Mouse (Mus musculus) hindbrain, embryonic 14.5 days (tissue): ENCODE measurements around the gene Ntpcr. TPM values are rescaled to one million over a fixed set of nuclear protein-coding genes. Genes with fewer than 3 reads are reported as not detected.
A peak's percentile ranks its signal among the peaks of the same experiment; 100 is the strongest.

Source experiments
- ATAC-seq: fragments of 200-750 bp; cut with Nextera tagmentation; 2 replicates; pipeline ENCODE4 v1.8.0; 2017; ENCODE audit warnings: moderate number of reproducible peaks, mild to moderate bottlenecking, moderate TSS enrichment, moderate library complexity; ENCODE audit not compliant: low FRiP score
- DNase-seq: peaks from one replicate; pipeline ENCODE4 v3.0.0-alpha.2; 2015; ENCODE audit warnings: low spot score
- H3K27ac ChIP-seq: fragments of 300-500 bp; sonication (generic); 2 replicates; pipeline ENCODE4 v1.5.1; 2014; ENCODE audit warnings: mild to moderate bottlenecking, moderate library complexity
- H3K27me3 ChIP-seq: fragments of 300-500 bp; sonication (generic); 2 replicates; pipeline ENCODE4 v1.6.1; 2014; ENCODE audit warnings: mild to moderate bottlenecking, low read length, mixed read lengths; ENCODE audit not compliant: control insufficient read depth, insufficient read depth
- H3K36me3 ChIP-seq: fragments of 300-500 bp; sonication (generic); replicated peaks from 2 replicates; pipeline ENCODE4 v1.6.1; 2014; ENCODE audit not compliant: control insufficient read depth, insufficient read depth
- H3K4me1 ChIP-seq: fragments of 300-500 bp; sonication (generic); replicated peaks from 2 replicates; pipeline ENCODE4 v1.6.1; 2014; ENCODE audit warnings: antibody characterized with exemption, low read length, mixed read lengths; ENCODE audit not compliant: control insufficient read depth, insufficient read depth
- H3K4me2 ChIP-seq: fragments of 300-500 bp; sonication (generic); replicated peaks from 2 replicates; pipeline ENCODE4 v1.6.1; 2014; ENCODE audit warnings: mild to moderate bottlenecking, moderate library complexity
- H3K4me3 ChIP-seq: fragments of 300-500 bp; sonication (generic); replicated peaks from 2 replicates; pipeline ENCODE4 v1.5.1; 2014; ENCODE audit warnings: mild to moderate bottlenecking, low read length
- H3K9ac ChIP-seq: fragments of 300-500 bp; sonication (generic); 2 replicates; pipeline ENCODE4 v1.6.1; 2014
- H3K9me3 ChIP-seq: fragments of 300-500 bp; sonication (generic); 2 replicates; pipeline ENCODE4 v1.6.1; 2016; ENCODE audit warnings: low read length; ENCODE audit not compliant: control insufficient read depth
- WGBS: fragments of 180-500 bp; shearing (Covaris S2); extraction: QIAGEN DNeasy Blood & Tissue Kit; methylation state at CpG from one replicate; pipeline ENCODE4 v1.1.7; 2014; 5-methylcytosine and 5-hydroxymethylcytosine counted together
- polyA plus RNA-seq: library from polyadenylated mRNA; unstranded; fragments of >200 nt; fragmentation: Nextera tagmentation; extraction: Ambion mirVana; gene quantifications from 2 replicates; pipeline ENCODE4 v1.2.1, GENCODE M21; 2014

Gene Ntpcr
- polyA plus RNA-seq, 1 experiment from 2014 or later = 38.6 TPM

GRCm38 (mm10) chr8:125777478-125778164, 47.9 kb downstream of the Ntpcr start:
- Histone ChIP-seq H3K9ac (no peak overlapping the region), H3K4me2 (no peak overlapping the region), H3K27ac (no peak overlapping the region), H3K4me3 (no peak overlapping the region), H3K4me1 (no peaks in the 10 kb centered on the region), H3K27me3 (no peaks in the 10 kb centered on the region), H3K9me3 (no peaks in the 10 kb centered on the region), H3K36me3 (peaks cover 8% of the 10 kb centered on the region; the same call in 1 of the 2 replicates)
- ATAC-seq (no peak), DNase-seq (no peak)
- WGBS = 81% methylated on average over 12 of the region's 12 CpGs

- 95% methylated on average over 5 of the region's 5 CpGs for WGBS
- no peak for DNase-seq
- Histone ChIP-seq H3K27ac (no peak overlapping the region), H3K4me2 (no peak overlapping the region), H3K36me3 (no peaks in the 10 kb centered on the region; the same call in 1 of the 2 replicates), H3K27me3 (no peaks in the 10 kb centered on the region), H3K4me1 (no peaks in the 10 kb centered on the region), H3K4me3 (no peak overlapping the region), H3K9me3 (no peaks in the 10 kb centered on the region), H3K9ac (no peak overlapping the region)
- no peak for ATAC-seq
Measured at GRCm38 (mm10) chr8:125778919-125779318, 49.2 kb downstream of the Ntpcr start.

- 81% methylated on average over 8 of the region's 8 CpGs for WGBS
- DNase-seq (no peak), ATAC-seq (no peak)
- no peaks in the 10 kb centered on the region for H3K9me3 ChIP-seq
- H3K4me3 ChIP-seq = no peak overlapping the region
- no peak overlapping the region for H3K4me2 ChIP-seq
- no peak overlapping the region for H3K9ac ChIP-seq
- no peaks in the 10 kb centered on the region for H3K27me3 ChIP-seq
- no peaks in the 10 kb centered on the region for H3K4me1 ChIP-seq
- H3K36me3 ChIP-seq = no peaks in the 10 kb centered on the region
- H3K27ac ChIP-seq = no peak overlapping the region
Measured at GRCm38 (mm10) chr8:125779656-125780055, 49.9 kb downstream of the Ntpcr start.

GRCm38 (mm10) chr8:125782161-125782560, 52.4 kb downstream of the Ntpcr start:
- H3K27ac ChIP-seq = no peak overlapping the region
- no peak for DNase-seq
- no peak overlapping the region for H3K4me2 ChIP-seq
- no peak overlapping the region for H3K4me3 ChIP-seq
- H3K4me1 ChIP-seq = 0 out of 2 replicates have a peak, but pooled peaks cover 3% of the 10 kb centered on the region
- H3K27me3 ChIP-seq = no peaks in the 10 kb centered on the region
- no peaks in the 10 kb centered on the region for H3K36me3 ChIP-seq
- ATAC-seq = no peak
- no peak overlapping the region for H3K9ac ChIP-seq
- WGBS = 59% methylated on average over 3 of the region's 3 CpGs
- H3K9me3 ChIP-seq = no peaks in the 10 kb centered on the region

GRCm38 (mm10) chr8:125786886-125787285, 57.1 kb downstream of the Ntpcr start:
- DNase-seq (no peak), ATAC-seq (no peak)
- Histone ChIP-seq H3K4me1 (0 out of 2 replicates have a peak, but pooled peaks cover 3% of the 10 kb centered on the region), H3K27me3 (no peaks in the 10 kb centered on the region), H3K9me3 (no peaks in the 10 kb centered on the region), H3K27ac (no peak overlapping the region), H3K4me3 (no peak overlapping the region), H3K4me2 (no peak overlapping the region), H3K9ac (peak overlapping the region; percentile 5; the same call in 1 of the 2 replicates), H3K36me3 (no peaks in the 10 kb centered on the region)
- WGBS = 67% methylated on average over 7 of the region's 7 CpGs

- ATAC-seq (no peak), DNase-seq (no peak)
- WGBS = 79% methylated on average over 9 of the region's 9 CpGs
- Histone ChIP-seq H3K27ac (no peak overlapping the region), H3K9ac (no peak overlapping the region), H3K4me3 (no peak overlapping the region), H3K4me2 (no peak overlapping the region), H3K4me1 (no peaks in the 10 kb centered on the region), H3K36me3 (no peaks in the 10 kb centered on the region), H3K9me3 (no peaks in the 10 kb centered on the region), H3K27me3 (no peaks in the 10 kb centered on the region)
Measured at GRCm38 (mm10) chr8:125792816-125793455, 63.2 kb downstream of the Ntpcr start.

- no peak for ATAC-seq
- Histone ChIP-seq H3K27me3 (no peaks in the 10 kb centered on the region), H3K27ac (no peak overlapping the region), H3K36me3 (no peaks in the 10 kb centered on the region), H3K4me2 (no peak overlapping the region), H3K4me1 (no peaks in the 10 kb centered on the region), H3K9me3 (no peaks in the 10 kb centered on the region), H3K9ac (no peak overlapping the region), H3K4me3 (no peak overlapping the region)
- no peak for DNase-seq
- 88% methylated on average over 2 of the region's 2 CpGs for WGBS
Measured at GRCm38 (mm10) chr8:125795341-125795740, 65.6 kb downstream of the Ntpcr start.

- no peak overlapping the region for H3K4me2 ChIP-seq
- WGBS = 93% methylated on average over 2 of the region's 2 CpGs
- no peak overlapping the region for H3K27ac ChIP-seq
Measured at GRCm38 (mm10) chr8:125796970-125797369, 67.2 kb downstream of the Ntpcr start.

More at GRCm38 (mm10) chr8:125796970-125797369, 67.2 kb downstream of the Ntpcr start:
- Histone ChIP-seq H3K9ac (no peak overlapping the region), H3K9me3 (no peaks in the 10 kb centered on the region), H3K4me1 (no peaks in the 10 kb centered on the region), H3K4me3 (no peak overlapping the region), H3K36me3 (0 out of 2 replicates have a peak, but pooled peaks cover 9% of the 10 kb centered on the region), H3K27me3 (no peaks in the 10 kb centered on the region)
- no peak for DNase-seq
- ATAC-seq = no peak
